Mouse (Mus musculus): Measurements from ENCODE around the gene Fxyd3. TPM values are rescaled to one million over a fixed set of nuclear protein-coding genes. Genes with fewer than 3 reads are reported as not detected.

The Fxyd3 gene
- total and polyA plus RNA-seq, 3 experiments, result not detected

GRCm38 (mm10) chr7:31073546-31073945, 3.0 kb downstream of the Fxyd3 start:
- Histone ChIP-seq H3K4me3 (ENCODE audit: control insufficient read depth in 1 of 2, insufficient read depth in 1 of 2, low read depth in 2 of 2, low read length in 2 of 2) (no peak overlapping the region), H3K36me3 (ENCODE audit: control insufficient read depth in 1 of 2, insufficient read depth in 2 of 2, low read length in 2 of 2) (no peaks in the 10 kb centered on the region), H3K4me1 (ENCODE audit: control insufficient read depth in 1 of 2, insufficient read depth in 2 of 2, low read length in 2 of 2) (no peaks in the 10 kb centered on the region), H3K9ac (ENCODE audit: control insufficient read depth, low read depth, low read length, poor library complexity, severe bottlenecking) (no peak overlapping the region), H3K27me3 (ENCODE audit: control insufficient read depth in 1 of 2, insufficient read depth in 2 of 2, low read length in 2 of 2) (no peaks in the 10 kb centered on the region; a peak in 2 of 4 replicates), H3K79me2 (ENCODE audit: control insufficient read depth, insufficient read depth, low read length, poor library complexity) (no peaks in the 10 kb centered on the region), H3K9me3 (replicated peaks; ENCODE audit: insufficient read depth, low read length) (no peaks in the 10 kb centered on the region), H3K27ac (ENCODE audit: control insufficient read depth, low read depth, low read length) (no peak overlapping the region)
- TF ChIP-seq CHD1 (IDR thresholded peaks at IDR 0.05; ENCODE audit: low read depth, low read length), result no peak
- no peak for TF ChIP-seq E2F4 (IDR thresholded peaks at IDR 0.05; ENCODE audit: borderline replicate concordance, low read depth, low read length)
- TF ChIP-seq SIN3A (IDR thresholded peaks at IDR 0.05; ENCODE audit: low read length), result no peak
- no peak for TF ChIP-seq ELF1 (IDR thresholded peaks at IDR 0.05; ENCODE audit: low read depth, low read length)
- no peak for TF ChIP-seq NRF1 (IDR thresholded peaks at IDR 0.05; ENCODE audit: insufficient read depth, low read depth, low read length, poor library complexity, severe bottlenecking)
- TF ChIP-seq MYB (IDR thresholded peaks at IDR 0.05; ENCODE audit: low read depth, low read length), result no peak
- DNase-seq (ENCODE audit: low read depth, low spot score), result no peak

GRCm38 (mm10) chr7:31072326-31072725, 4.2 kb downstream of the Fxyd3 start:
- H3K4me3 ChIP-seq (ENCODE audit: control insufficient read depth in 1 of 2, insufficient read depth in 1 of 2, low read depth in 2 of 2, low read length in 2 of 2), result no peak overlapping the region
- no peaks in the 10 kb centered on the region; a peak in 2 of 4 replicates for H3K27me3 ChIP-seq (ENCODE audit: control insufficient read depth in 1 of 2, insufficient read depth in 2 of 2, low read length in 2 of 2)
- H3K4me1 ChIP-seq (ENCODE audit: control insufficient read depth in 1 of 2, insufficient read depth in 2 of 2, low read length in 2 of 2), result no peaks in the 10 kb centered on the region
- H3K9ac ChIP-seq (ENCODE audit: control insufficient read depth, low read depth, low read length, poor library complexity, severe bottlenecking), result no peak overlapping the region
- no peaks in the 10 kb centered on the region for H3K36me3 ChIP-seq (ENCODE audit: control insufficient read depth in 1 of 2, insufficient read depth in 2 of 2, low read length in 2 of 2)
- H3K79me2 ChIP-seq (ENCODE audit: control insufficient read depth, insufficient read depth, low read length, poor library complexity), result no peaks in the 10 kb centered on the region
- H3K9me3 ChIP-seq (replicated peaks; ENCODE audit: insufficient read depth, low read length), result no peaks in the 10 kb centered on the region
- no peak for DNase-seq (ENCODE audit: low read depth, low spot score)
- no peak overlapping the region for H3K27ac ChIP-seq (ENCODE audit: control insufficient read depth, low read depth, low read length)
- no peak for TF ChIP-seq MEF2A (IDR thresholded peaks at IDR 0.05; ENCODE audit: extremely low read depth, insufficient replicate concordance, low read depth, low read length, poor library complexity, severe bottlenecking)
- TF ChIP-seq USF1 (IDR thresholded peaks at IDR 0.05; ENCODE audit: low read depth, low read length), result no peak
- TF ChIP-seq CHD2 (IDR thresholded peaks at IDR 0.05; ENCODE audit: low read length), result no peak
- no peak for TF ChIP-seq NRF1 (IDR thresholded peaks at IDR 0.05; ENCODE audit: insufficient read depth, low read depth, low read length, poor library complexity, severe bottlenecking)
- TF ChIP-seq KAT2A (conservative IDR thresholded peaks at IDR 0.05; ENCODE audit: low read depth, low read length), result no peak
- TF ChIP-seq JUND (IDR thresholded peaks at IDR 0.05; ENCODE audit: low read depth, low read length), result no peak
- TF ChIP-seq POLR2AphosphoS5 (IDR thresholded peaks at IDR 0.05; ENCODE audit: borderline replicate concordance, low read depth, low read length), result no peak
- no peak for TF ChIP-seq NELFE (IDR thresholded peaks at IDR 0.05; ENCODE audit: low read depth, low read length)

GRCm38 (mm10) chr7:31070324-31070723, 6.2 kb downstream of the Fxyd3 start:
- TF ChIP-seq RCOR1 (IDR thresholded peaks at IDR 0.05; ENCODE audit: low read depth, low read length) (no peak), HCFC1 (IDR thresholded peaks at IDR 0.05; ENCODE audit: low read depth, low read length) (no peak), SMC3 (IDR thresholded peaks at IDR 0.05; ENCODE audit: low read depth, low read length) (no peak), USF1 (IDR thresholded peaks at IDR 0.05; ENCODE audit: low read depth, low read length) (no peak), MAFK (IDR thresholded peaks at IDR 0.05; ENCODE audit: borderline replicate concordance, low read depth, low read length) (no peak), TBP (IDR thresholded peaks at IDR 0.05; ENCODE audit: low read depth, low read length) (no peak), NRF1 (IDR thresholded peaks at IDR 0.05; ENCODE audit: insufficient read depth, low read depth, low read length, poor library complexity, severe bottlenecking) (no peak)
- Histone ChIP-seq H3K4me1 (ENCODE audit: control insufficient read depth in 1 of 2, insufficient read depth in 2 of 2, low read length in 2 of 2) (no peaks in the 10 kb centered on the region), H3K36me3 (ENCODE audit: control insufficient read depth in 1 of 2, insufficient read depth in 2 of 2, low read length in 2 of 2) (no peaks in the 10 kb centered on the region), H3K9me3 (replicated peaks; ENCODE audit: insufficient read depth, low read length) (no peaks in the 10 kb centered on the region), H3K79me2 (ENCODE audit: control insufficient read depth, insufficient read depth, low read length, poor library complexity) (no peaks in the 10 kb centered on the region), H3K4me3 (ENCODE audit: control insufficient read depth in 1 of 2, insufficient read depth in 1 of 2, low read depth in 2 of 2, low read length in 2 of 2) (no peak overlapping the region), H3K27ac (ENCODE audit: control insufficient read depth, low read depth, low read length) (no peak overlapping the region), H3K27me3 (ENCODE audit: control insufficient read depth in 1 of 2, insufficient read depth in 2 of 2, low read length in 2 of 2) (no peaks in the 10 kb centered on the region; a peak in 2 of 4 replicates), H3K9ac (ENCODE audit: control insufficient read depth, low read depth, low read length, poor library complexity, severe bottlenecking) (no peak overlapping the region)
- no peak for DNase-seq (ENCODE audit: low read depth, low spot score)

Data from MEL (cell line).